Mouse (Mus musculus): ENCODE measurements around the gene Grb7.

GRCm38 (mm10) chr11:98492959-98493358, 46.8 kb downstream of the Grb7 start:
- no peak for TF ChIP-seq USF2 (conservative IDR thresholded peaks at IDR 0.05; ENCODE audit: low read depth, low read length)
- TF ChIP-seq SMC3 (IDR thresholded peaks at IDR 0.05; ENCODE audit: low read depth, low read length), result peak; percentile 24
- no peak for TF ChIP-seq CTCF (conservative IDR thresholded peaks at IDR 0.05 in 1 of 2, IDR thresholded peaks at IDR 0.05 in 1 of 2; ENCODE audit: low read depth in 2 of 2, low read length in 2 of 2)
- TF ChIP-seq TCF12 (IDR thresholded peaks at IDR 0.05; ENCODE audit: low read depth, low read length), result peak; percentile 96
- no peak for TF ChIP-seq ZC3H11A (IDR thresholded peaks at IDR 0.05; ENCODE audit: low read depth, low read length)
- TF ChIP-seq POLR2A (IDR thresholded peaks at IDR 0.05; ENCODE audit: low read depth, low read length), result no peak; the same call in 1 of the 2 replicates
